Mouse (Mus musculus) MEL (cell line): ENCODE measurements around the gene Tgoln1.

Experiments used
- CHD1 ChIP-seq: IDR thresholded peaks from 2 replicates; pipeline ENCODE4 v1.6.1; 2012; ENCODE audit warnings: low read depth, mild to moderate bottlenecking, inconsistent platforms, low read length, improper control_type of control experiment
- CTCF ChIP-seq, 3 experiments: IDR thresholded peaks in 2 of 3; conservative IDR thresholded peaks in 1 of 3; 2 replicates each; pipeline ENCODE4 v1.5.1; 2011 to 2012; ENCODE audit warnings: low read length in 3 of 3, low read depth in 2 of 3, mild to moderate bottlenecking in 2 of 3, improper control_type of control experiment in 1 of 3, inconsistent platforms in 1 of 3, mixed read lengths in 1 of 3, moderate library complexity in 1 of 3; ENCODE audit not compliant: control insufficient read depth in 1 of 3, insufficient read depth in 1 of 3, poor library complexity in 1 of 3, severe bottlenecking in 1 of 3
- E2F4 ChIP-seq: IDR thresholded peaks from 2 replicates; pipeline ENCODE4 v1.6.1; 2011; ENCODE audit warnings: low read depth, low read length, improper control_type of control experiment, borderline replicate concordance
- ELF1 ChIP-seq: IDR thresholded peaks from 2 replicates; pipeline ENCODE4 v1.6.1; 2014; ENCODE audit warnings: low read depth, mild to moderate bottlenecking, inconsistent platforms, low read length, improper control_type of control experiment, moderate library complexity
- EP300 ChIP-seq, 2 experiments: IDR thresholded peaks; 2 replicates each; pipeline ENCODE4 v1.6.1; 2011; ENCODE audit warnings: improper control_type of control experiment in 2 of 2, low read length in 2 of 2, low read depth in 1 of 2, mild to moderate bottlenecking in 1 of 2
- MEF2A ChIP-seq: IDR thresholded peaks from 2 replicates; pipeline ENCODE4 v1.6.1; 2014; ENCODE audit warnings: low read depth, mild to moderate bottlenecking, inconsistent platforms, low read length, improper control_type of control experiment; ENCODE audit not compliant: poor library complexity, insufficient replicate concordance, severe bottlenecking; ENCODE audit errors: extremely low read depth
- MYC ChIP-seq: IDR thresholded peaks from 2 replicates; pipeline ENCODE4 v1.6.1; 2011; ENCODE audit warnings: low read depth, mild to moderate bottlenecking, low read length, improper control_type of control experiment, moderate library complexity
- POLR2A ChIP-seq, 2 experiments: IDR thresholded peaks; 2 replicates each; pipeline ENCODE4 v1.6.1; 2011 to 2012; ENCODE audit warnings: low read length in 2 of 2, mild to moderate bottlenecking in 2 of 2, control low read depth in 1 of 2, improper control_type of control experiment in 1 of 2, low read depth in 1 of 2, moderate library complexity in 1 of 2; ENCODE audit not compliant: control insufficient read depth in 1 of 2, insufficient read depth in 1 of 2, poor library complexity in 1 of 2
- POLR2AphosphoS2 ChIP-seq: IDR thresholded peaks from 2 replicates; pipeline ENCODE4 v1.6.1; 2011; ENCODE audit warnings: low read length, improper control_type of control experiment
- RAD21 ChIP-seq: IDR thresholded peaks from 2 replicates; pipeline ENCODE4 v1.6.1; 2011; ENCODE audit warnings: mild to moderate bottlenecking, low read depth, low read length, improper control_type of control experiment
- UBTF ChIP-seq: IDR thresholded peaks from 2 replicates; pipeline ENCODE4 v1.6.1; 2012; ENCODE audit warnings: low read depth, mild to moderate bottlenecking, inconsistent platforms, low read length, improper control_type of control experiment, moderate library complexity, borderline replicate concordance; ENCODE audit not compliant: insufficient read depth
- USF2 ChIP-seq, 2 experiments: IDR thresholded peaks; 2 replicates each; pipeline ENCODE4 v1.6.1; 2011 to 2012; ENCODE audit warnings: improper control_type of control experiment in 2 of 2, low read length in 2 of 2, borderline replicate concordance in 1 of 2, inconsistent platforms in 1 of 2, low read depth in 1 of 2, mild to moderate bottlenecking in 1 of 2; ENCODE audit not compliant: insufficient read depth in 1 of 2
- ZNF384 ChIP-seq: IDR thresholded peaks from 2 replicates; pipeline ENCODE4 v1.6.1; 2012; ENCODE audit warnings: low read depth, mild to moderate bottlenecking, inconsistent platforms, low read length, improper control_type of control experiment

DNA sequence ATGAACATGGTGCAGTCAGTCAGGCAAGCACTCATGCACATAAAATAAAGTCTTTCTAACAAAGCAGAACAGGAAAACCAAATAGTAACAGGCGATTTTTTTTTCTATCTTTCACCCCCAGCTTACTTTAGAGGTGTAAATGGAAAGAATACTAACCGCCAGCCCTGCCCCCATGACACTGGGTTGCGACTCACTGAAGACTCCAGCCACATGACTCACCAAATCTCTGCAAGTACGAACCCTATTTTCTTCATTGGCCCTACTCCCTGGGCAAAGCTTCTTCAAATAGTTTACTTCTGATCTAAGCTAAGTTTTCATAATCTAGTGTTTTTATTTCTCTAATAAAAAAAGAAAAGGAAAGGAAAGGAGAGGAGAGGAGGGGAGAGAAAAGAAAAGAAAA lies 27.8 kb upstream of the Tgoln1 start:
- TF ChIP-seq USF2 (IDR thresholded peaks at IDR 0.05; ENCODE audit: borderline replicate concordance in 1 of 2, insufficient read depth in 1 of 2, low read depth in 1 of 2, low read length in 2 of 2) (no peak), POLR2A (IDR thresholded peaks at IDR 0.05; ENCODE audit: control insufficient read depth in 1 of 2, insufficient read depth in 1 of 2, low read depth in 1 of 2, low read length in 2 of 2, poor library complexity in 1 of 2) (no peak), CTCF (IDR thresholded peaks at IDR 0.05 in 2 of 3, conservative IDR thresholded peaks at IDR 0.05 in 1 of 3; ENCODE audit: control insufficient read depth in 1 of 3, insufficient read depth in 1 of 3, low read depth in 2 of 3, low read length in 3 of 3, poor library complexity in 1 of 3, severe bottlenecking in 1 of 3) (no peak), MYC (no peak), ELF1 (no peak), RAD21 (no peak), CHD1 (no peak), EP300 (IDR thresholded peaks at IDR 0.05; ENCODE audit: low read depth in 1 of 2, low read length in 2 of 2) (no peak), ZNF384 (no peak), UBTF (no peak), MEF2A (no peak), E2F4 (no peak), POLR2AphosphoS2 (no peak)
